Mouse (Mus musculus): ENCODE results near the gene Lrpap1. TPM values are rescaled to one million over a fixed set of nuclear protein-coding genes. Genes with fewer than 3 reads are reported as not detected.
A peak's percentile ranks its signal among the peaks of the same experiment; 100 is the strongest.

Gene Lrpap1
- polyA plus RNA-seq, 1 experiment from 2014 or later, result 107 TPM

- no peak for DNase-seq (ENCODE audit: low spot score)
- Histone ChIP-seq H3K4me2 (ENCODE audit: low read length) (no peak overlapping the region), H3K4me3 (ENCODE audit: low read depth, low read length) (no peak overlapping the region), H3K36me3 (ENCODE audit: control insufficient read depth, insufficient read depth, low read length) (no peaks in the 10 kb centered on the region), H3K27ac (ENCODE audit: low read depth) (no peak overlapping the region), H3K9me3 (ENCODE audit: control insufficient read depth, low read length) (no peaks in the 10 kb centered on the region), H3K27me3 (replicated peaks; ENCODE audit: control insufficient read depth, insufficient read depth, low read length) (peaks cover 40% of the 10 kb centered on the region), H3K4me1 (replicated peaks; ENCODE audit: control insufficient read depth, insufficient read depth, low read length) (peaks cover 7% of the 10 kb centered on the region), H3K9ac (ENCODE audit: low read length) (no peak overlapping the region)
- 56% methylated on average over 3 of the region's 3 CpGs for WGBS
- ATAC-seq (replicated peaks; ENCODE audit: low FRiP score, low TSS enrichment, low read depth), result no peak
Measured at GRCm38 (mm10) chr5:35060098-35060497, 45.5 kb downstream of the Lrpap1 start.

- no peak overlapping the region for H3K27ac ChIP-seq (ENCODE audit: low read depth)
- no peak for DNase-seq (ENCODE audit: low spot score)
- H3K9me3 ChIP-seq (ENCODE audit: control insufficient read depth, low read length), result no peaks in the 10 kb centered on the region
- no peak overlapping the region for H3K9ac ChIP-seq (ENCODE audit: low read length)
- H3K36me3 ChIP-seq (ENCODE audit: control insufficient read depth, insufficient read depth, low read length), result no peaks in the 10 kb centered on the region
- peaks cover 40% of the 10 kb centered on the region for H3K27me3 ChIP-seq (replicated peaks; ENCODE audit: control insufficient read depth, insufficient read depth, low read length)
- H3K4me3 ChIP-seq (ENCODE audit: low read depth, low read length), result no peak overlapping the region
- no peak for ATAC-seq (replicated peaks; ENCODE audit: low FRiP score, low TSS enrichment, low read depth)
- no peak overlapping the region for H3K4me2 ChIP-seq (ENCODE audit: low read length)
- 74% methylated on average over 1 of the region's 1 CpGs for WGBS
- peaks cover 7% of the 10 kb centered on the region for H3K4me1 ChIP-seq (replicated peaks; ENCODE audit: control insufficient read depth, insufficient read depth, low read length)
Measured at GRCm38 (mm10) chr5:35058216-35058615, 47.4 kb downstream of the Lrpap1 start.

- no peaks in the 10 kb centered on the region for H3K36me3 ChIP-seq (ENCODE audit: control insufficient read depth, insufficient read depth, low read length)
- WGBS, result 27% methylated on average over 4 of the region's 4 CpGs
- peaks cover 7% of the 10 kb centered on the region for H3K4me1 ChIP-seq (replicated peaks; ENCODE audit: control insufficient read depth, insufficient read depth, low read length)
- H3K9ac ChIP-seq (ENCODE audit: low read length), result 0 out of 2 replicates have a peak overlapping the region, but pooled peaks have one; percentile 37
- no peak overlapping the region for H3K27ac ChIP-seq (ENCODE audit: low read depth)
- H3K9me3 ChIP-seq (ENCODE audit: control insufficient read depth, low read length), result no peaks in the 10 kb centered on the region
- peak overlapping the region; percentile 93 for H3K4me2 ChIP-seq (ENCODE audit: low read length)
- H3K27me3 ChIP-seq (replicated peaks; ENCODE audit: control insufficient read depth, insufficient read depth, low read length), result peaks cover 40% of the 10 kb centered on the region
- DNase-seq (ENCODE audit: low spot score), result no peak
- no peak for ATAC-seq (replicated peaks; ENCODE audit: low FRiP score, low TSS enrichment, low read depth)
- H3K4me3 ChIP-seq (ENCODE audit: low read depth, low read length), result peak overlapping the region; percentile 40
Measured at GRCm38 (mm10) chr5:35057582-35057981, 48.0 kb downstream of the Lrpap1 start.

- peak; percentile 56 for ATAC-seq (replicated peaks; ENCODE audit: low FRiP score, low TSS enrichment, low read depth)
- Histone ChIP-seq H3K9ac (ENCODE audit: low read length) (peak within 1 kb of the TSS; percentile 37), H3K4me3 (ENCODE audit: low read depth, low read length) (peak within 1 kb of the TSS; percentile 40), H3K9me3 (ENCODE audit: control insufficient read depth, low read length) (no peaks in the 10 kb centered on the region), H3K27me3 (replicated peaks; ENCODE audit: control insufficient read depth, insufficient read depth, low read length) (peaks cover 40% of the 10 kb centered on the region), H3K4me1 (replicated peaks; ENCODE audit: control insufficient read depth, insufficient read depth, low read length) (peaks cover 7% of the 10 kb centered on the region), H3K27ac (ENCODE audit: low read depth) (no peak within 1 kb of the TSS), H3K4me2 (ENCODE audit: low read length) (peak within 1 kb of the TSS; percentile 93), H3K36me3 (ENCODE audit: control insufficient read depth, insufficient read depth, low read length) (no peaks in the 10 kb centered on the region)
- 2% methylated on average over 69 of the region's 74 CpGs for WGBS
- peak; percentile 71 for DNase-seq (ENCODE audit: low spot score)
Measured at GRCm38 (mm10) chr5:35056604-35057432, 48.7 kb downstream of the Lrpap1 start, which contains the start of gene Dok7. TSS of gene Dok7 (plus strand) at chr5:35056766.

- H3K9ac ChIP-seq (ENCODE audit: low read length), result no peak overlapping the region
- H3K4me1 ChIP-seq (replicated peaks; ENCODE audit: control insufficient read depth, insufficient read depth, low read length), result peaks cover 7% of the 10 kb centered on the region
- DNase-seq (ENCODE audit: low spot score) (no peak), ATAC-seq (replicated peaks; ENCODE audit: low FRiP score, low TSS enrichment, low read depth) (no peak)
- H3K9me3 ChIP-seq (ENCODE audit: control insufficient read depth, low read length), result no peaks in the 10 kb centered on the region
- no peak overlapping the region for H3K27ac ChIP-seq (ENCODE audit: low read depth)
- peaks cover 40% of the 10 kb centered on the region for H3K27me3 ChIP-seq (replicated peaks; ENCODE audit: control insufficient read depth, insufficient read depth, low read length)
- H3K4me2 ChIP-seq (ENCODE audit: low read length), result no peak overlapping the region
- 67% methylated on average over 12 of the region's 12 CpGs for WGBS
- H3K36me3 ChIP-seq (ENCODE audit: control insufficient read depth, insufficient read depth, low read length), result no peaks in the 10 kb centered on the region
- H3K4me3 ChIP-seq (ENCODE audit: low read depth, low read length), result no peak overlapping the region
Measured at GRCm38 (mm10) chr5:35055076-35055475, 50.5 kb downstream of the Lrpap1 start.

- DNase-seq (ENCODE audit: low spot score) (no peak), ATAC-seq (replicated peaks; ENCODE audit: low FRiP score, low TSS enrichment, low read depth) (no peak)
- WGBS, result 84% methylated on average over 3 of the region's 3 CpGs
- peaks cover 7% of the 10 kb centered on the region for H3K4me1 ChIP-seq (replicated peaks; ENCODE audit: control insufficient read depth, insufficient read depth, low read length)
- no peak overlapping the region for H3K4me3 ChIP-seq (ENCODE audit: low read depth, low read length)
- H3K27ac ChIP-seq (ENCODE audit: low read depth), result no peak overlapping the region
- no peaks in the 10 kb centered on the region for H3K36me3 ChIP-seq (ENCODE audit: control insufficient read depth, insufficient read depth, low read length)
- H3K9ac ChIP-seq (ENCODE audit: low read length), result no peak overlapping the region
- H3K4me2 ChIP-seq (ENCODE audit: low read length), result no peak overlapping the region
- peaks cover 39% of the 10 kb centered on the region for H3K27me3 ChIP-seq (replicated peaks; ENCODE audit: control insufficient read depth, insufficient read depth, low read length)
- H3K9me3 ChIP-seq (ENCODE audit: control insufficient read depth, low read length), result no peaks in the 10 kb centered on the region
Measured at GRCm38 (mm10) chr5:35054628-35055027, 50.9 kb downstream of the Lrpap1 start.

GRCm38 (mm10) chr5:35050541-35050940 lies 55.0 kb downstream of the Lrpap1 start:
- 79% methylated on average over 5 of the region's 5 CpGs for WGBS
- Histone ChIP-seq H3K4me1 (replicated peaks; ENCODE audit: control insufficient read depth, insufficient read depth, low read length) (no peaks in the 10 kb centered on the region), H3K27ac (ENCODE audit: low read depth) (no peak overlapping the region), H3K9me3 (ENCODE audit: control insufficient read depth, low read length) (no peaks in the 10 kb centered on the region), H3K9ac (ENCODE audit: low read length) (no peak overlapping the region), H3K36me3 (ENCODE audit: control insufficient read depth, insufficient read depth, low read length) (no peaks in the 10 kb centered on the region), H3K4me3 (ENCODE audit: low read depth, low read length) (no peak overlapping the region), H3K27me3 (replicated peaks; ENCODE audit: control insufficient read depth, insufficient read depth, low read length) (0 out of 2 replicates have a peak, but pooled peaks cover 3% of the 10 kb centered on the region), H3K4me2 (ENCODE audit: low read length) (no peak overlapping the region)
- ATAC-seq (replicated peaks; ENCODE audit: low FRiP score, low TSS enrichment, low read depth) (no peak), DNase-seq (ENCODE audit: low spot score) (no peak)

- H3K36me3 ChIP-seq (ENCODE audit: control insufficient read depth, insufficient read depth, low read length), result no peaks in the 10 kb centered on the region
- no peak overlapping the region for H3K4me2 ChIP-seq (ENCODE audit: low read length)
- ATAC-seq (replicated peaks; ENCODE audit: low FRiP score, low TSS enrichment, low read depth), result peak; percentile 63
- 21% methylated on average over 1 of the region's 1 CpGs for WGBS
- peak; percentile 74 for DNase-seq (ENCODE audit: low spot score)
- H3K27me3 ChIP-seq (replicated peaks; ENCODE audit: control insufficient read depth, insufficient read depth, low read length), result no peaks in the 10 kb centered on the region
- H3K27ac ChIP-seq (ENCODE audit: low read depth), result no peak overlapping the region
- no peaks in the 10 kb centered on the region for H3K9me3 ChIP-seq (ENCODE audit: control insufficient read depth, low read length)
- H3K4me3 ChIP-seq (ENCODE audit: low read depth, low read length), result no peak overlapping the region
- no peak overlapping the region for H3K9ac ChIP-seq (ENCODE audit: low read length)
- no peaks in the 10 kb centered on the region for H3K4me1 ChIP-seq (replicated peaks; ENCODE audit: control insufficient read depth, insufficient read depth, low read length)
Measured at GRCm38 (mm10) chr5:35043110-35043451, 62.5 kb downstream of the Lrpap1 start.

Data from intestine, embryonic 14.5 days (tissue).